Mouse (Mus musculus) G1E (cell line): ENCODE data around the gene Prkca.

Source experiments
- CTCF ChIP-seq: IDR thresholded peaks from 2 replicates; pipeline ENCODE4 v1.5.1; 2012; ENCODE audit warnings: low read depth, low read length, inconsistent platforms, mixed read lengths
- TAL1 ChIP-seq: conservative IDR thresholded peaks from 2 replicates; pipeline ENCODE4 v1.6.1; 2012; ENCODE audit warnings: low read depth, low read length, inconsistent platforms, mixed read lengths

DNA sequence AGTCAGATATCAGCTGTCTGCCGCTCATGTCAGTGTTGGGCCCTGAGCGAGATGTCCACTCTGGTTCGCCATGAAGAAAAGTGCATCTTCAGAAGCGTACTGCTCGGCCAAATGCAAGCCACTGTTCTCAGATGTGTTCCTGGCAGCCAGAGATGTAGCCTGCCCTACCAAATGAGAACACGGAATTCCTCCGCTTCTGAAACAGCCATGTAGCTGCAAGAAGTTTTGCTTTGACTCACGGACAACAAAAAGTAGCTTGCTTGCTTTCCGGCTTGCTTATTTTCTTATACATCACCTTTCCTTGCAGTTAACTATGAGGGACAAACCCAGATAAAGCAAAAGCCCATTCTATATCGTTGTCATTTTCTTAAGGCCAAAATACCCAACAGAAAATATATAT lies 129.9 kb downstream of the Prkca start:
- TF ChIP-seq TAL1, result no peak
- TF ChIP-seq CTCF, result no peak
